Mouse (Mus musculus): ENCODE results near the gene Esrrg.

The Esrrg gene

DNA sequence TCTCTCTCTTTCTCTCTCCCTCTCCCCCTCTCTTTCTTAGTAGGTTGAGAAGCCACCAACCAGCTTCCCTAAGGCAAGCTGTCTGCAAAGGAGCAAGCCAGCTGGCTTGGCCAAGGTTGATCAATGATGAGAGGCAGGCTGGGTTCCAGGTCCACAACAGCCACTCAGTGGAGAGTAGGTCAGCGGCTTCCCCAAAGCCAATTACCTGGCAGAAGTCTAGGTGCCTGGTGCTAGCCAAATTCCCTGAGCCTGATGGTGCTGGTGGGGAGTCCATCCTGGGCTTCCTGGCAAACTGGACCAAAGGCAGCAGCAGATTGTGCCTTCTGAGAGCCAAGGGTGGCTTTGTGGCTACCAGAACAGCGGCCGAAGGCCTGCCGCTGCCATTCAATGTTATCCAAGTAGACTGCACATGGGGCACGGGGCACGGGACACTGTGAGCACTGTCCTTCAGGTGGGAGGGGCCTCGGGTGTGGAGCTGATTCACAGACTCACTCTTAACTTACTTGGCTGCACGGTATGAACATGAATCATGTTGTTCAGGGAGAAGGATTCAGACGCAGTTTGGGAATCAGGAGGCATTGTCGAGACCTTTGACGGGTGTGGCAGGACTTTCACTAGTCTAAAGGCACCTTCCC, 469.1 kb downstream of the Esrrg start:
- no peak for DNase-seq (ENCODE audit: low spot score in 2 of 2)

DNA sequence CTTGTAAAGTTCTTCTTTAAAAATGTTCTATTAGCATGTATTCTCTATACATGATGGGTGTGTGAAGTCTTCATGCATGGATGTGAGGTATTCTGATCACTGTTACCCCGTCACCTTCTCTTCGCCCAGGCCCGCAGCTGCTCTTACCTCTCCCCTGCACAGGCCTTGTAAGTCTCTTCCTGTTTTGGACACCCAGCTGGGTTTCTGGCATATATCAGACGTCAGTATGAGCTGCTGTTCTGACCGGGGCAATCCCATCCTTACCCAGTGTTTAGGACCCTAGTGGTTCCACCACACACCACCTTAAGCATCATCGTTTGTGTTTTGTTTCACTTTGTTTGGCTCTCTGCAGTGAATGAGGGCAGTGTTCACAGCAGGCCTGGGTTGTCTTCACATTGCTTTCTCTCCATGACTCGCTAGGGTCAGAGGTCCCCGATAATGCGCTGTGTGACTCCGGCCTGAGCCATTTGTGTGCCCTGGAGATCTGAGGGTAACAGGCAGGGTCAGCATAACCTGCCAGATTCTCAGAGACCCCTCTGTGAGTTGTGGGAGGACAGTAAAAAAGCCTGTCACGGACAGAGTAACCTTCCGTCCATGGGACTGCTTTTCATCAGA, 471.8 kb downstream of the Esrrg start:
- no peak for DNase-seq (ENCODE audit: low spot score in 2 of 2)

DNA sequence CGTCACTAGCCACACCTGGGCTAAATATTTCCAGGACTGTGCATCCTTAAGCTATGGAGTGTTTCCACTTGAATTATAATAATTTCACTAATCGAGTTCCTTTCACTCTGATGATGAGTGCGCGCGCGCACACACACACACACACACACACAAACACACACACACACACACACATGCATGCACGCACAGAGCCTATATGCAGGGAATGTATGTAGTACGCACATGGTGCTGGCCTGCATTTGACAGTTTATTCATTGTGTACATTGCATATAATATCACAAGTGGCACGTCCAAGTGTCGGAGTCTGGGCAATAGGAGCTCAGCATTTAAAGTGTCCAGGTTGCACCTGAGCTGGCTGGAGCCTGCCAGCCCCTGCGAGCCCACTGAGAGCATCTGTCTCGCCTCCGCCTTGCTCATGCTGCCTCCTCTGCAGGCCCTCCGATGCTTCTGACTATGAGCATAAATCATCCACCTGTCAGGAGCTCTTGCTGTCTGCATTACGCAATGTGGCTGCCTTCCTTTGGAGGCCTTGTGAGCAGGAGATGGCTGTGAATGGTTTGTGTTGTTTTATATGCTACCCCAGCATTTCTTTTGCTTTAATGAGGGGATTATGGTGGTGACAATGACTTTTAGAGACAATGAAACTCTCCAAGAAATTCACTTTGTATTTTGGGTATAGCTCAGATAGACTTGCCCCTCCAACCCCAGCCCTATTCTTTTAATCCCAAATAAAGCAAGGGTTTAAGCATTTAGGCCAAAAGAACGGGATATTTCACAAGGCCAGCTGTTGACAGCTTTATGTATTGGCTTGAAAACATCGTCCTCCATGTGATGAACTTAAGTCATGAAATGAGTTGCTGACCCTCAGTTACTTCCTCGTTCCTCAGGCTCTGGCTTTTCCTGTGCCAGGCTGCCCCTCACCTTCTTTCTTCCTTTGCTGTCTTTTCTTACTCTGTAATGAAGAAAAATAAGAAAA, 474.4 kb downstream of the Esrrg start:
- no peak for DNase-seq (ENCODE audit: low spot score in 2 of 2)

DNA sequence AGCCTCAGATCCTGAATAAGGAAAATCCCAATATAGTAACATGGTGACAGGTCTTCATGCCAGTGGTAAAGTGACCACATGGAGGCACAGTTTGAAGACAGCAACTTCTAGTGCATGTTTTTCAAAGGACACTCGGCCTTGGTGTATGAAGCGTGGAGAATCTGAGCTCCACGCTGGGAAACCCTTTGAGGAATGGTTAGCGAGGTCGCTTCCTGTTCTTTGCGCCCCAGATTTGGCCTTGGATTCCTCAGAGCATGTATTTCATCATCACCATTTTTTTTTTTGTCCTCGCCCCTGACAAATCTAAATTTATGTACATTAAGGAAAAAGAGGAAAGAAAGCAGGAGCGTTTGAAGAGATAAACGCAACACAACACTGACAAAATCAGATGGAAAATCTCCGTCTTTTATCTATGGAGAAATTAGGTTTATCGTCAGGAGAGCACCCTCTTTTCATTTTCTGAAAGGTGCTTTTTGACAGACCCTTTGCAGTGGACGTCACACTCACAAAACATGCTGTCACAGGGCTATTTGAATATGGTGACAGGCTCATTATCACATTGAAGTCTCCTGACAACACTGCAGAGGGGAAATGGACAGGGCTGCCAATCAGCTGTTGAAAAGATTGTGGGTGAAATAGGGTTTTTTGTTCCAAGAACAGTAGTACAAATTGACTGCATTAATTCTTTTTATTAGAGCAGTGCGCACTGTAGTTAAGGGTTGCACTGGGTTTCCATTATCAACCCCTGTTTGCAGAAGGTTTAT, 476.7 kb downstream of the Esrrg start:
- no peak for DNase-seq (ENCODE audit: low spot score in 2 of 2)

DNA sequence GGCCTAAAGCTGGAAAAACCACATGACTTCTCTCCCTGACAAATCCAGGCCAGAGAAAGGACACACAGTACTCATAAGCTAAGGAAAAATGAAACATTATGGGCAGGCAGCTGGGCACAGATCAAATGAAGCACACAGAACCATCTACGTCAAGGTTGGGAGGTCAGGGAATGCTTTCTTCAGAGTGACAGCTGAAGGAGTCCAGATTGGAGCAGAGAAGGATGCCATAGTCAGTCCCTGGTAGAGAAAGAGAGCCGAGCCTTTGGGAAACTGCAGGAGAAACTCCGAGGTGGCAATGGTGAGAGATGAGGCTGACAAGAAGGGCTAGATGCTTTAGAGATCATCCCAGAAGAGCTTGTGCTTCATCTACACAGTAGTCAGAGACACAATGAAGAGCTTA, 485.1 kb downstream of the Esrrg start:
- DNase-seq (ENCODE audit: low spot score in 2 of 2): no peak

DNA sequence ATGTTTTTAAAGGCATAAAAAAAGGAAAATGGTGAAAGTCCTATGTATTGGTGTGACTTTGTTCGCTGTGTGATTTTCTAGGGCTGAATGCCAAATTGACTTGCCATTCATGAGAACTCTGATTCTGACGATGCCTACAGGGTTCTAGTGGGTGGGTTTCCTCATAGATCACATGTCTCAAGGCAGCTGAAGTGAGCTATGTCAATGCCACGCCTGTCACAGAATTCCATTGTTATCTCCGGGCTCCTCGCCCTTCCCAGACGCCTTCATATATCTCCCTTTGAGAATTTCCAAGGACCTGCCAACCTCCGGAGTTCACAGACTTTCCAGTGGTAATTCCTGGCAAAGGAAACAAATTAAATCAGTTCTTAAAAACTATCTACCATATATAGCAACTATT, 493.2 kb downstream of the Esrrg start:
- no peak for DNase-seq (ENCODE audit: low spot score in 2 of 2)

DNA sequence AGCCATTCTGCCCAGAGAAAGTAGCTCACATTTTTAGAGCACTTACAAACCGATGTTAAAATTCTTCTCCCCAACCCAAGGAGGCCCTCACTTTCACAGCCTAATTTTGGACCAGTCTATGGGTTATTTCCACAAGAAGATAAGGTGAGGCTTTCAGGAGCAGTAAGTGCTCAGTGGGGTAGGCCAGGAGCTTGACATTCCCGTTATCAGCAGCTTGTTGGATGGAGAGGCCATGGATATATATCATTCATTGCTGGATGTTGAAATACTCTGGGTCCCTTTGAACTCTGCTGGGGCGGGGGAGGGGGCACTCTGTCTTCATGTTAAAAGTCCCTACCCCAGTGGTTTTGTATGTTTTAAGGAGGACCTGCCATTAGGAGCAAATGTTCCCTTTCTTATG, 494.6 kb downstream of the Esrrg start:
- DNase-seq (ENCODE audit: low spot score in 2 of 2): no peak

DNA sequence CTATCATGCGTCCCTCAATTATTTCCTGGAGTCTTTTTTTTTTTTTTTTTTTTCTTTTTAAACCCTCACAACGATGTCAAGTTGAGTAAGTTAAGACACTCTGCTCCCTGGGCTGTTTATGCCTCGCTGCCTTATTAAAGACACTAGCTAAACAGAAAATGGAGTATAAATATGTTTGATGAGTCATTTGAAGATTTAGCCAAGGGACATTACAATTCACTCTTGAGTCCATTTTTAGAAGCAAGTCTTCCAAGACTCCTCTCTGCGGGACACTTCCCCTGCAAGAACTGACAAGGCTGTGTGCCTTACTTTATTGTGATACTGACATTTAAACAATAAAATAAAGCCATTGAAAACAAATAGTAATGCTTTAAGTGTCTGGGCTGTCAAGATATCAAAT, 496.9 kb downstream of the Esrrg start:
- no peak for DNase-seq (ENCODE audit: low spot score in 2 of 2)

DNA sequence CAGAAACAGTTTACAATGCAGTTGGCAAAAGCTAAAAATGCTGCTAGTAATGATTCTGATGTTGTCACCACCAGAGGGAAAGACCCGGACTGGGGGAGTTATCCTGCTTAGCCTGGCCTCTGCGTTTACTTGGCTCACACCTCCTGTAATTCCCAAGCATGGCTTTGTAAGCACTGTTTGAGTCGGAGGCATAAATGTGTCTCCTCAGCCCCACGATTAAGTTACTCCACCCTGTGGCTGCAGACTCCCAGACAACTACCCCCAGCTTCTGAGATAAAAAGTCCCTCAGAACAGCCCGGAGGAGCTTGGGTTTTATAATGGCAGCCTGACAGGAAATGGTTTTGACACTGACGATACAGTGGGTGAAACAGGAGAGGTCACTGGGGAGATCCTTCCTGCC, 499.4 kb downstream of the Esrrg start:
- no peak for DNase-seq (ENCODE audit: low spot score in 2 of 2)

DNA sequence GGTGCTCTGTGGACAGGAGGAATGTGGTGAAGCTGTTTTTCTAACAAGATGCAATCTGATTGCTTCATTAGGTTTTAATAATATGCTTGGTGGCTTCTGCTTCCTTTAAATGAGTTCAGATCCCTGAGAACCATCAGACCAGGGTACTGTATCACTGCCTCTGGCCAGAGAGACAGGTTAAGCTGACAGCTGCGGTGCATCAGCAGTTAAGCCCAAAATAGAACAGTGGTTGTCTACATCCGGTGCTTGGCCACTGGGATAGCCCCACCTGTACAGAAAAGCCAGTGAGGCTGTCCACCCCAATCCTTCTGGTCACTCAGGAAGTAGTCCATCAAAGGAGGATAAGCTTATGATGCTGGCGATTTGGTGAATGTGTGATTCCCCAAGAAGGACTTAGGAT, 503.0 kb downstream of the Esrrg start:
- no peak for DNase-seq (ENCODE audit: low spot score in 2 of 2)

DNA sequence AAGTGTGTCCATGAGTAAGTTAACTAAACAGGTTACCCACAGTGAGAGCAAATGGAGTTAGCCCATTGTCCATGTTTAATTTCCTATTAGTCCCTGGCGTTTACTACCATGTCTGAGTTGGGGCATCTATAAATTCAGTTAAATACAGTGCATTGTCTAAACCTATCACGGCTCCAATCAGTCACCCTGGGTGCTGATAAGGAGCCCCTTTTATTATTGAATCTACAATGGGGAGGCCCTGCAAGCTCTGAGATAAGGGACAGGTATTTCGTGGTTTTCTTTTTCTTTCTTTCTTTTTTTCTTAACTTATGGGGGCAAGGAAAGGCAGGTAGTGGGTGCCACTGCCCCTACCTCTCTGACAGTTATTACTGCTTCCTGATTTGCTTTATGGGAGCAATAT, 504.6 kb downstream of the Esrrg start:
- DNase-seq (ENCODE audit: low spot score in 2 of 2): no peak

DNA sequence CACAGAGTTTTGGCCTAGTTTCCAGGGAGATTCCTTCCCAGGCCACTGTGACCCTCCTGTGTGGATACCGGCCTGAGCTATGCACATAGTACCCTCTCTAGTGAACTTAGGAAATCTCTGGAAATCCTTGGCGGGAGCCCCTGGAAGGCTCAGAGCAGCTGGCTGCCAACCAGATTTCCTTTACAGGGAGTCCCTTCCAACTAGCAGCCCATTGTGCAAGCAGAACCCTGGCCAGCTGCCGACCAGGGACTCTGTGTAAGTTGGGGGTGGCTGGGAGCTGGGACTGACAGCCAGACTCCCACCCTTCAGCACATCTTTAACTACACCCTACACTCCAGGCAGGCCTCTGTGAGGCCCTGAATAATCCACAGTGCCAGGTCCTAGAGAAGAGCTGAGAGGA, 509.5 kb downstream of the Esrrg start:
- no peak for DNase-seq (ENCODE audit: low spot score in 2 of 2)

DNA sequence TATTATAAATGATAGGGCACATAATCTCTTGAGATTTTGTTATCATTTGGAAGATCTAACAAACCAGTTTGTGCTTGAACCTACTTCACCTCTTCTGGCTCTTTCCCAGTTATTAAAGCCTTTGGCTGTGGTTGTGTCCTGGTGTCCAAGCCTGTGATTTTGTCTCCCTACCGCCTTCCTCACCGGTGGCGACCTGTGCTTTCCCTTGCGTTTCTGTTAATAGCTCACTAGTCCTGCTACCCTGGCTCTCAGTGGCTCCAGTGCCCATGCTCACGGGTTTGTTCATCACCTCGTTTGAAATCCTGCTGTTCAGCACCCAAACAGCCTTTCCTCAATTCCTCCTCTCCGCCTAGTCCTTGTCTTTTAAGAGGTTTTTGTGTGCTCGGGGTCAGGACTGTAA, 511.2 kb downstream of the Esrrg start:
- no peak for DNase-seq (ENCODE audit: low spot score in 2 of 2)

DNA sequence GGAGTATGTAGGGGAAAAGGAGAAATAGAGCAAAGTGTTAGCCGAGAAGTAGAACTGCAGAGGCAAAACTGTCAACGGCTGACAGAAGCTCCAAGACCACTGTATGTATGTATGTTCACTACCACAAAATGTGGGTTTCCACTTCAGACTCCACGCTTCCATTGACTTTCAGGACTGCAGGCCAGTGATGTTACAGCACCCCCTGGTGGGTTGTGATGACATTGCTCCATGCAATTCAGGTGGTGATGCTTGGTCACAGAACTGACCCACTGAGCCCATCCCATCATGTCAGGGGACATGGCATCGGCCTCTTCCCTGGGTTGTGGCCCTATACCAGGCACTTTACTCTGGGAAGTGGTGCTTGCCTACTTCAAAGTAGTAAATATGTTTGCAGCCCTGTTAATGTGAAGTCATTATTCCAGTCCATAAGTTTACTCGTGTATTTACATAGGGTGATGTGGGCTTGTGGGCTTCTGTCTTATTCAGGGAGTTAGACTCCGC, 517.0 kb downstream of the Esrrg start:
- DNase-seq (ENCODE audit: low spot score in 2 of 2): no peak

DNA sequence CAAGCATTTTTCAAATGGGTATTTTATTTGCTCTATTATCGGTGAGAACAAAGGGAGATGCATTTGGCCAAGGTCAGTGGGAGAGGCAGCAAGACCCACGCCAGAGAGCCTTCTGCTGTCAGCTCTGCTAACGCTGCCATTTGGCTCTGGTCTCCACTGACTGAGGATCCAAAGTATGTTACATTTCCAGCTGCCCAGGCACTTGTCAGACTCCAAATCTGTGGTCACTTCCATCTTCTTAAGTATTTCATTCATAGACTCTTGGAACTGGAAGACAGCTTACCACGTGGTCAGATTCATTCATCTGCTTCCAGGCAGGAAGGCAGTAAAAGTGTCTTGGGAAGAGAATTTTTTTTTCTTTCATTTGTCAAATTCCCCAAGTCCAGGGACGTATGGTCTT, 527.5 kb downstream of the Esrrg start:
- no peak for DNase-seq (ENCODE audit: low spot score in 2 of 2)

DNA sequence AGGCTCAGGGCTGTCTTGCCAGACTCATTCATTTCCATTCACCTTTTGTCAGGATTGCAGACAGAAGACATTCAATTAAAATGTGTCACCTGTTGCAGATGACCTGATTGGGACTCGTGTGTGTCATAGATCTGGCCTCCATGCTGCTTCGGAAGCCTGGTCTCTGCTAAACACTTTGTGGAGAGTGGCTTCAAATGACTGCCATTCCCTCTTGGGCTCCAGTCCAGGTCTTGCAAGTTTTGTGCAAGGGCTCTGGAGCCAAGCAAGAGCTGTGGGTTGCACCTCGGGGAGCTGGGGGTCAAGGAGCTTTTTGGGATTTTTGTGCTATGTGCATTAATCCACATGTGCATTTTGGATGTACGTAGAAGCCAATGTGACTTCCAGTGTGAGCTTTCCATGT, 530.9 kb downstream of the Esrrg start:
- no peak for DNase-seq (ENCODE audit: low spot score in 2 of 2)

DNA sequence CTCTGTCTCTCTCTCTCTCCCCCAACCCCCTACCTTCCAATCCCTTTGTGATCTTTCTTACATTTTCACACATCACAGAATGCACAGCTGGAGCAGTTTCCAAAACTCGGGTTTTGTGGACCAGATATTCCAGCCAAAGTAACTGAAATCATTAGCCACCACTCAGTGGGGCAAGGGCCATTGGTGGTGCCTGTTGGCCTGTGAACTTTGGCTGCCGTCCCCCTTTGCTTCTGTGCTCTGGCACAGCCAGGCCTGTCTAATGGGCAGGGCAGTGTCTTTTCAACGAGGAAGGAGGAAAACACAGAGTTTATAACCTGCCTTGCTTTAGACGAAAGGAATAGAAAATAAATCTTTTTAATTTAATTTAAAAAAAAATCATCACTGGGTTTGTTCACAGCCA, 531.6 kb downstream of the Esrrg start:
- no peak for DNase-seq (ENCODE audit: low spot score in 2 of 2)

DNA sequence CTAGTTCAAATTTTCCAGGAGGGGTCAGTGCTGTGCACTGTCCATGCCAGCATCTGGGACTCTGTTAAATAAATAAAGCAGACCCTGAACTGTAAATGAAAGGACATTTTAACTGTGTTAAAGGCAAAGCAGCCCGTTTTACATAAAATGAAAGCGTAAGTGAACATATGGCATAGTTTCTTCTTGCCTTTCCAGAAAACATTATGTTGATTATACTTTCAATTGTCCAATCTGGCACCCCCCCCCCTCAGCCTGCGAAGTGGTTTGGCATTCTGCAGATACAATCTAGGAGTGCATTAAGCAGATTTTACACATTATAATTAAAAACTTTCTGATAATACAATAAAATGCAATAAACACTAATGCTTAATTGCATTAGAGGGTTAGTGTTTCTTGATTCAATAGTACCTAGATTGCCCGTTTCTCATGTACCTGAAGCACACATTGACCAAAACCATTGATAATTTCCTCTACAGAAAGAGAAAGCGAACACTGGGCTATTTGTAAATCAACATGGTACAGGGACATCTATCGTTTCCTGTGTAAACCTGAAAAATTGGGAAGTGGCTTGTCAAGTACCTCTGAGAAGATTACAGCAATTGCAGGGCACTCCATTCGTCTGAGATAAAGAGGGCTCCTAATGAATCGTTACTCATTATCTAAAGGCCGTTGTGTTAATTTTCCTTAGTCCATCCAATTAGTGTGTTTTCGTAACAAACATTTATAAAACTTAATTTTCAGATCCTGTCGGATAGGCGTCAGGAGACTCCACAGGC, 539.0 kb downstream of the Esrrg start:
- no peak for DNase-seq (ENCODE audit: low spot score in 2 of 2)

DNA sequence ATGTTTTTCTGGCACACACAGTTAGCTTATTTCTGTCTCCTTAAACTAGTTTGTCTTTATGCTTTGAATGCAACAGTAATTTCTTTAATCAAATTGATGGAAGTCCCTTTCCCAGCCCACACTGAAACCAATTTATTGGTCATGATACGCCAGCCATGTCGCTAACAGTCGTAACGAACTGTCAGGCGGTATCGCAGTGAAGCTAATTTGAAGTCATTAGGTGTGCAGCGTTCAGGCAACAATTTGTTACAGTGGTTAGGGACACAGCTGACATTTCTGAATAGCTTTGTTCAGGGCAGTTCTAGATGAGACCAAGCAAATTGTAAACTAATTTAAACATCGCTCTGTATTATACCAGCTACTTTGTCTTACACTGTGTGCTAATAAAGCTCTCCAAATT, 542.5 kb downstream of the Esrrg start:
- DNase-seq (ENCODE audit: low spot score in 2 of 2): no peak

DNA sequence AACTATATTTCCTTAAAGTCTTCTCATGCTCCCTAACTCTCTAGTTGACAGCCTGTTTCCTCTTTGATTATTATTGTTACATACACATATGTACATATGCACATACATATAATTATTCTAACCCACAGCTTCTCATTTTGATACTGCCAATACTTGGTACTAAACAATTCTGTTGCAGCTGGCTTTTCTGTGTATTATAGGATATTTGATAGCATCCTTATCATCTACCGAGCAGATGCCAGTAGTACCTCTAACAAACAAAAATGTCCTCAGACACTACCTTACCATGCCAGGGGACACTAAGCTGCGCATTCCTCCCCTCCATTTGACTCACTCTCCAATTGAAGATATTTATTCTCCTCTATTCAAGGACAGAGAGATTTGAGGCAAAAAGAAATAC, 543.4 kb downstream of the Esrrg start:
- DNase-seq (ENCODE audit: low spot score in 2 of 2): no peak

DNA sequence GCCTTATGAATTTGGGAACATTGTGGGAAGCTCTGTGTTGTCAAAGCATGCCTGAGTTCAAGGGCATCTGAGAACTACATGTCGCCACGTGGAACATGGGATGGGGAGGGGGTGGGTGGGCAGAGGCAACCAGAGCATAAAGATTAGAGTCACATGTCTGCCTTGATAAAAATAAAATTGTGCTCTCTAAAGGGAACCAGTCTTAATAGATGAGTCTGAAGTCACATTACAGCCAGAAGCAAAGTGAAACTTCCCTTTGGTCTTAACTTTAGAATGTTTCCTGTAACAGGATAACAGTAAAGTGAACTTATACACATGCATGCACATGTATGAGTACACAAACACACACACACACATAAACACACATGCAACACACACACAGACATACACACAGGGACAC, 545.1 kb downstream of the Esrrg start:
- DNase-seq (ENCODE audit: low spot score in 2 of 2): no peak
